Mouse (Mus musculus): ENCODE data around the gene Vmn2r96.
"Not testable (repeated sequence)": the region's sequence is repeated elsewhere in the genome, so short reads cannot be mapped to it uniquely, and the experiment has no call there.

Vmn2r96 gene

GRCm38 (mm10) chr17:18572851-18573250, at the start of gene Vmn2r96:
TSS of gene Vmn2r96 (plus strand) at chr17:18573151.
- DNase-seq (ENCODE audit: low read depth in 2 of 2, low spot score in 2 of 2): not testable (repeated sequence)

- DNase-seq (ENCODE audit: low read depth in 2 of 2, low spot score in 2 of 2): no peak
Observed at GRCm38 (mm10) chr17:18523371-18523770, 49.6 kb upstream of the Vmn2r96 start.

DNA sequence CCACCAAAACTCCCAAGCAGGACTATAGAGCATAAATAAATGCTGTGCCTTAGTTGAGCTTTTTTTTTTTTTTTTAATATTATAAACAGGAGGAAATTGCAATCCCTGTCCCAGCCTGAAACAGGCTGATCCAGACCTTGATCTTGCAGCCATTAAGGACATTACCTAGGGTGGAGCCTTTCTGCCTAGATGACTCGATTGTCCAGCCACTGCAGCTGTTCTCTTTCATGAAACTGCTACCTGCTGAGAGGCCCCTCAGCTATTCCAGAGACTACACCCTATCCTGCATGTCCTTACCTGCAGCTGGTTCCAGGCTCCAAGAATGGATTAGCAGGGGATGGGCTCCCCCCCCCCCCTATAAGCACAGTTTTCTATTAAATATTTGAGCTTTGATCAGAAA, 49.0 kb upstream of the Vmn2r96 start:
- DNase-seq (ENCODE audit: low read depth in 2 of 2, low spot score in 2 of 2): no peak

GRCm38 (mm10) chr17:18558212-18559158, 14.5 kb upstream of the Vmn2r96 start:
- DNase-seq (ENCODE audit: low read depth in 2 of 2, low spot score in 2 of 2): peak; percentile 39 to 61

GRCm38 (mm10) chr17:18566186-18566585, 6.8 kb upstream of the Vmn2r96 start:
- DNase-seq (ENCODE audit: low read depth in 2 of 2, low spot score in 2 of 2): peak in 1 of 2 experiments; percentile 16

DNA sequence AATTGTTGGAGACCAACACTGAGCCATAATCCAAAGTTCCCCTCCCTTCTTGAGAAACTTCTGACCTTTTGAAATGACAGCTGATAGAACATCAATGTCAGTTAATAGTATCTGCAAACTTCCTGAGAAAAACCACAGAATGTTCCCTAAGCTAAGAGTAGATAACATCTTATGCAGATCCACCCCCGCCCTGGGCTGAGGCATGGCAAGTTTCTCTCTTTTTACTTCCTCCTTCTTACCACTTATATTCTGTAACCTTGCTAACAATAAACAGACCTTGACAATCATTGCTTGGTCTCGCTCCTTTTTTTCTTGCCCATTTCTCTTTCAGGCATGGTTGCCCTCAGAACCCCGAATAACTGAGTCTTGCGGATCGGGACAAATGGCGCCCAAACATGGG, 42.2 kb downstream of the Vmn2r96 start:
- DNase-seq (ENCODE audit: low read depth in 2 of 2, low spot score in 2 of 2): not testable (repeated sequence)

- DNase-seq (ENCODE audit: low read depth in 2 of 2, low spot score in 2 of 2): no peak
Observed at GRCm38 (mm10) chr17:18626532-18626931, 53.6 kb downstream of the Vmn2r96 start.

Data from CD8-positive naive resting alpha-beta T cell, adult 2 months (primary cell).